Mouse (Mus musculus): ENCODE data around the gene Actg2. TPM values are rescaled to one million over a fixed set of nuclear protein-coding genes. Genes with fewer than 3 reads are reported as not detected.

The Actg2 gene
- 11.0 TPM for polyA plus RNA-seq (2015; fragmentation: Illumina TruSeq; extraction: RNeasy Lipid Tissue Mini Kit (QIAGEN cat#74804); ENCODE audit: insufficient read depth, low replicate concordance)

GRCm38 (mm10) chr6:83536028-83536794 lies at the start of gene Actg2:
TSS of gene Actg2 (minus strand) at chr6:83536265.

GRCm38 (mm10) chr6:83572671-83573070 lies 36.6 kb upstream of the Actg2 start, which contains the start of gene Stambp:
TSS of gene Stambp (minus strand) at chr6:83572729.

GRCm38 (mm10) chr6:83506258-83507167 lies 29.6 kb downstream of the Actg2 start, which contains the start of gene Dguok:
TSS of gene Dguok (minus strand) at chr6:83506969.

Other genes with a start within 250 kb of the Actg2 start
- gene Mthfd2, start 210.4 kb downstream of the Actg2 start, polyA plus RNA-seq (2015; fragmentation: Illumina TruSeq; extraction: RNeasy Lipid Tissue Mini Kit (QIAGEN cat#74804); ENCODE audit: insufficient read depth, low replicate concordance): 34.2 TPM
- 265 TPM for gene Mob1a, start 210.2 kb downstream of the Actg2 start, polyA plus RNA-seq (2015; fragmentation: Illumina TruSeq; extraction: RNeasy Lipid Tissue Mini Kit (QIAGEN cat#74804); ENCODE audit: insufficient read depth, low replicate concordance)
- gene Bola3, start 187.1 kb downstream of the Actg2 start, polyA plus RNA-seq (2015; fragmentation: Illumina TruSeq; extraction: RNeasy Lipid Tissue Mini Kit (QIAGEN cat#74804); ENCODE audit: insufficient read depth, low replicate concordance): 62.7 TPM
- gene Tet3, start 77.2 kb downstream of the Actg2 start, polyA plus RNA-seq (2015; fragmentation: Illumina TruSeq; extraction: RNeasy Lipid Tissue Mini Kit (QIAGEN cat#74804); ENCODE audit: insufficient read depth, low replicate concordance): 25.0 TPM
- 75.7 TPM for gene Dguok, start 29.3 kb downstream of the Actg2 start, polyA plus RNA-seq (2015; fragmentation: Illumina TruSeq; extraction: RNeasy Lipid Tissue Mini Kit (QIAGEN cat#74804); ENCODE audit: insufficient read depth, low replicate concordance)
- 23.9 TPM for gene Stambp, start 36.5 kb upstream of the Actg2 start, polyA plus RNA-seq (2015; fragmentation: Illumina TruSeq; extraction: RNeasy Lipid Tissue Mini Kit (QIAGEN cat#74804); ENCODE audit: insufficient read depth, low replicate concordance)
- gene Clec4f, start 119.9 kb upstream of the Actg2 start, polyA plus RNA-seq (2015; fragmentation: Illumina TruSeq; extraction: RNeasy Lipid Tissue Mini Kit (QIAGEN cat#74804); ENCODE audit: insufficient read depth, low replicate concordance): not detected
- 3.3 TPM for gene Cd207, start 141.6 kb upstream of the Actg2 start, polyA plus RNA-seq (2015; fragmentation: Illumina TruSeq; extraction: RNeasy Lipid Tissue Mini Kit (QIAGEN cat#74804); ENCODE audit: insufficient read depth, low replicate concordance)
- not detected for gene Vax2, start 175.0 kb upstream of the Actg2 start, polyA plus RNA-seq (2015; fragmentation: Illumina TruSeq; extraction: RNeasy Lipid Tissue Mini Kit (QIAGEN cat#74804); ENCODE audit: insufficient read depth, low replicate concordance)
- not detected for gene Atp6v1b1, start 206.7 kb upstream of the Actg2 start, polyA plus RNA-seq (2015; fragmentation: Illumina TruSeq; extraction: RNeasy Lipid Tissue Mini Kit (QIAGEN cat#74804); ENCODE audit: insufficient read depth, low replicate concordance)
- gene Ankrd53, start 226.4 kb upstream of the Actg2 start, polyA plus RNA-seq (2015; fragmentation: Illumina TruSeq; extraction: RNeasy Lipid Tissue Mini Kit (QIAGEN cat#74804); ENCODE audit: insufficient read depth, low replicate concordance): not detected
- gene Tex261, start 239.5 kb upstream of the Actg2 start, polyA plus RNA-seq (2015; fragmentation: Illumina TruSeq; extraction: RNeasy Lipid Tissue Mini Kit (QIAGEN cat#74804); ENCODE audit: insufficient read depth, low replicate concordance): 46.2 TPM

Data from spleen, adult 10 weeks (tissue).